Mouse (Mus musculus) kidney, postnatal 36 days (tissue): ENCODE results near the gene Usp36.

Source experiments
- DNase-seq, 2 experiments: peaks; one replicate each; pipeline ENCODE4 v3.0.0; 2021 to 2022; ENCODE audit warnings: mixed read lengths in 2 of 2

Gene Usp36

GRCm38 (mm10) chr11:118220561-118221262 lies 69.3 kb downstream of the Usp36 start:
- DNase-seq, result peak; percentile 67 to 83

- DNase-seq, result no peak
Observed at GRCm38 (mm10) chr11:118219066-118219465, 71.0 kb downstream of the Usp36 start.

GRCm38 (mm10) chr11:118216468-118216867 lies 73.6 kb downstream of the Usp36 start:
- DNase-seq, result no peak

GRCm38 (mm10) chr11:118215928-118216458 lies 74.1 kb downstream of the Usp36 start:
- DNase-seq, result no peak

- DNase-seq, result peak in 1 of 2 experiments; percentile 42
Observed at GRCm38 (mm10) chr11:118212636-118213112, 77.4 kb downstream of the Usp36 start.

GRCm38 (mm10) chr11:118211749-118212635 lies 78.1 kb downstream of the Usp36 start:
- DNase-seq, result peak; percentile 72 to 83

GRCm38 (mm10) chr11:118210962-118211361 lies 79.1 kb downstream of the Usp36 start:
- DNase-seq, result peak; percentile 59 to 65

- DNase-seq, result peak in 1 of 2 experiments; percentile 35
Observed at GRCm38 (mm10) chr11:118210116-118210515, 79.9 kb downstream of the Usp36 start.
